Mouse (Mus musculus): ENCODE data around the gene Arl3.

DNA sequence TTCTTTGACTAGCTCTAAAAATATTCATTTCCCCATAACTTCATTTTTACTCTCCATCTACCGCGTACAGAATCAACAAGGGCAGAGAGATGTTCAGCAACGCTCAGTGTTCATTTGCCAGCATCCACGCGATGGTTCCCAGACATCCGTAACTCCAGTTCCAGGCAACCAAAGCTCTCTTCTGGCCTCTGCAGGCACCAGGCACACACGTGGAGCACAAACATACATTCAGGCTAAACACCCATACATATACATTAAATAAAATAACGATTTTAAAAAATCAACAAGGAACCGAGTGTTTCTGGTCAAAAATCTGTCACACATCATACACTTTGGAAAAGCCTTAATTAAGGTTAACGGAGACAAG, 1.1 kb downstream of the Arl3 start:
- no peak for TF ChIP-seq CTCF (IDR thresholded peaks at IDR 0.05; ENCODE audit: borderline replicate concordance, extremely low read depth, insufficient read depth, insufficient read length)
- no peak for TF ChIP-seq POLR2A (IDR thresholded peaks at IDR 0.05; ENCODE audit: borderline replicate concordance, extremely low read depth, insufficient read depth, insufficient read length, poor library complexity, severe bottlenecking)
